Mouse (Mus musculus) olfactory bulb, adult 2 months (tissue): ENCODE data around the gene Crisp1.

Experiments
- CTCF ChIP-seq: fragments of 200-500 bp; IDR thresholded peaks from 2 replicates; pipeline ENCODE4 v1.5.1; 2012; ENCODE audit warnings: low read depth, mild to moderate bottlenecking, low read length, moderate library complexity; ENCODE audit not compliant: insufficient read depth
- POLR2A ChIP-seq: fragments of 200-500 bp; IDR thresholded peaks from 2 replicates; pipeline ENCODE4 v1.6.1; 2012; ENCODE audit warnings: mild to moderate bottlenecking, low read depth, low read length, moderate library complexity; ENCODE audit not compliant: insufficient read depth

- TF ChIP-seq CTCF, result no peak
- TF ChIP-seq POLR2A, result no peak
Observed at GRCm38 (mm10) chr17:40319062-40319461, at the start of gene Crisp1.
